Mouse (Mus musculus): ENCODE measurements around the gene Daam1. TPM values are rescaled to one million over a fixed set of nuclear protein-coding genes. Genes with fewer than 3 reads are reported as not detected.
A peak's percentile ranks its signal among the peaks of the same experiment; 100 is the strongest.

Daam1 gene
- polyA plus RNA-seq, 1 experiment from 2014 or later, result 15.3 TPM

DNA sequence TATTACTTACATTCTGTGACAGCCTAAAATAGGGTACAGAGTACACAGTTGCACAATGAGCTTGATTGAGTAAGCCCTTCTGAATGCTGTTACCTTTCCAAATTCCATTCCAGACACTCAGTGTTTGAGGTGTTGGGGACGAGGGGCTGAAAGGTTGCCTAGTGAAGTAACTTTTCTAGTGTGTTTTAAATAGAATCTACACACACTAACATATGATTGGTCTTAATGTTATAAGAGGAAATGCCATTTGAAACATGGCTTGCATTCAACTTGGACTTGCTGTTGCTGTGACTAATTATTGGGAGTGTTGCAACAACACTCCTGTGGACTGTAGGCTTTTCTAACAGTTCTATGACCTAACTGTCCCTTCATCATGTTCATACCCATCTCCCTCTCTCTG, 105.8 kb downstream of the Daam1 start:
- H3K27ac ChIP-seq (ENCODE audit: low read depth), result no peak overlapping the region
- DNase-seq (peak; percentile 75), ATAC-seq (ENCODE audit: insufficient read depth) (peak; percentile 76)
- no peak overlapping the region for H3K4me3 ChIP-seq (ENCODE audit: low read depth, low read length)
- no peak overlapping the region for H3K9ac ChIP-seq
- H3K27me3 ChIP-seq (ENCODE audit: insufficient read depth, low read length), result no peaks in the 10 kb centered on the region
- no peak for TF ChIP-seq CTCF (IDR thresholded peaks at IDR 0.05; ENCODE audit: low read depth)
- H3K4me1 ChIP-seq (ENCODE audit: insufficient read depth), result peaks cover 7% of the 10 kb centered on the region; the same call in 1 of the 2 replicates
- 50% methylated on average over 1 of the region's 1 CpGs for WGBS
- no peaks in the 10 kb centered on the region for H3K9me3 ChIP-seq (ENCODE audit: low read depth, low read length)
- H3K4me2 ChIP-seq, result no peak overlapping the region
- H3K36me3 ChIP-seq (ENCODE audit: insufficient read depth), result peaks cover 8% of the 10 kb centered on the region; the same call in 1 of the 2 replicates

DNA sequence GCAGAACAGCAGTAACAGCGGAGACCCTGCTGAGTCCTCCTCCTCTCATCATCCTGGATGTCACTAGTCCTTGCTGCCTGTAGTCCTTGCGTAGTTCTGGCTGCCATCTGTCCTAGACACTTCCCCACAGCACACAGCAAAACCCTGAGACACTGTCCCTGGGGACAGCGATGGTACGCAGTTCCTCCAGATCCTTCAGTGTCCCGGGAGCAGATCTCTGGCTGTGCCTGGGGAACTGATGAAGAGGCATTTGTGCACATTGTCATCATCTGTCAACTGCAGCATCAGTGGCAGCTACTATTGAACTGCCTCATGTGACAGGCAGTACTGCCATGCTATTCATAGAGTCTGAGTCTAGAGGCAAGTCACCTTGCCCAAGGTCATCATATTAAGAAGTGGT, 107.6 kb downstream of the Daam1 start:
- Histone ChIP-seq H3K27me3 (ENCODE audit: insufficient read depth, low read length) (no peaks in the 10 kb centered on the region), H3K36me3 (ENCODE audit: insufficient read depth) (peaks cover 12% of the 10 kb centered on the region), H3K27ac (ENCODE audit: low read depth) (no peak overlapping the region; the same call in 1 of the 2 replicates), H3K4me2 (no peak overlapping the region), H3K4me1 (ENCODE audit: insufficient read depth) (peaks cover 5% of the 10 kb centered on the region; the same call in 1 of the 2 replicates), H3K4me3 (ENCODE audit: low read depth, low read length) (no peak overlapping the region), H3K9me3 (ENCODE audit: low read depth, low read length) (no peaks in the 10 kb centered on the region), H3K9ac (no peak overlapping the region)
- TF ChIP-seq CTCF (IDR thresholded peaks at IDR 0.05; ENCODE audit: low read depth), result no peak
- ATAC-seq (ENCODE audit: insufficient read depth) (no peak), DNase-seq (no peak)
- 82% methylated on average over 5 of the region's 5 CpGs for WGBS

DNA sequence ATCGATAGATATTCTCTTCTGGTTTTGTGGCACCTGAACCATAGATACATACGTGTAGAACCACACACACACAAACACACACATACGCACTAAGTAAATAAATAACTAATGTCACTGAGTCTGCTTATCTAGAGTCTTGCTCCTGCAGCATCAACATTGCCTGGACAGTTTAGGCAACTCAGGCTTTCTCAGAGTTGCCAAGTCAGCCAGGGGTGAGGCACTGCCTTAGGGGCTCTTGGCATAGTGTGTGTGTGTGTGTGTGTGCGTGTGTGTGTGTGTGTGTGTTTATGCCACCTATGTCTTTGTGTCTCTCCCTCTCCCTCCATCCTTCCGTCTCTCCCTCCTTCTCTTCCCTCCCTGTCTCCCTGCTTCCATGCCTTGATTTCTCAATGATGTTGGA, 110.4 kb downstream of the Daam1 start:
- Histone ChIP-seq H3K9me3 (ENCODE audit: low read depth, low read length) (no peaks in the 10 kb centered on the region), H3K9ac (no peak overlapping the region), H3K4me1 (ENCODE audit: insufficient read depth) (no peaks in the 10 kb centered on the region; the same call in 1 of the 2 replicates), H3K4me2 (no peak overlapping the region), H3K27me3 (ENCODE audit: insufficient read depth, low read length) (no peaks in the 10 kb centered on the region), H3K27ac (ENCODE audit: low read depth) (no peak overlapping the region), H3K36me3 (ENCODE audit: insufficient read depth) (peaks cover 37% of the 10 kb centered on the region), H3K4me3 (ENCODE audit: low read depth, low read length) (no peak overlapping the region)
- DNase-seq, result no peak
- WGBS, result 94% methylated on average over 5 of the region's 5 CpGs
- no peak for ATAC-seq (ENCODE audit: insufficient read depth)
- TF ChIP-seq CTCF (IDR thresholded peaks at IDR 0.05; ENCODE audit: low read depth), result no peak

DNA sequence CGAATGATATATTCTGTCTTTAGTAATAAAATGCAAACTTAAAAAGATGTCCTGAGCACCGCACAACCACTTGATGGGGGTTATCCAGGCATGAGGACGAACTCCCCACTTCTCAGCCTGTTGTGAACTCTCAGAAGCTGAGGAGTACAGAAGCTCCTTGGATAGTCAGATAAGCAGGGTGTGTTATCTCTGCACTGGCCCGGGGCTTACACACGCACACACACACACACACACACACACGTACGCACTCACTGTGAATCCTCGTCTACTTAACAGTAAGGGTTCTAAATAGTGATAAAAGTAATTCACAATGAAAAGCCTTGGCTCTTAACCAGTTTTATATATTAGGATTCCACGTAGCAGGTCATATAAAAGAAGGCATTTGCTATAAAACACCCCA, 112.2 kb downstream of the Daam1 start:
- 84% methylated on average over 9 of the region's 9 CpGs for WGBS
- no peak overlapping the region for H3K9ac ChIP-seq
- H3K27ac ChIP-seq (ENCODE audit: low read depth), result no peak overlapping the region
- H3K4me1 ChIP-seq (ENCODE audit: insufficient read depth), result no peaks in the 10 kb centered on the region
- no peaks in the 10 kb centered on the region for H3K9me3 ChIP-seq (ENCODE audit: low read depth, low read length)
- ATAC-seq (ENCODE audit: insufficient read depth) (no peak), DNase-seq (no peak)
- H3K4me3 ChIP-seq (ENCODE audit: low read depth, low read length), result no peak overlapping the region
- H3K36me3 ChIP-seq (ENCODE audit: insufficient read depth), result peaks cover 52% of the 10 kb centered on the region
- no peaks in the 10 kb centered on the region for H3K27me3 ChIP-seq (ENCODE audit: insufficient read depth, low read length)
- TF ChIP-seq CTCF (IDR thresholded peaks at IDR 0.05; ENCODE audit: low read depth), result no peak
- no peak overlapping the region for H3K4me2 ChIP-seq

DNA sequence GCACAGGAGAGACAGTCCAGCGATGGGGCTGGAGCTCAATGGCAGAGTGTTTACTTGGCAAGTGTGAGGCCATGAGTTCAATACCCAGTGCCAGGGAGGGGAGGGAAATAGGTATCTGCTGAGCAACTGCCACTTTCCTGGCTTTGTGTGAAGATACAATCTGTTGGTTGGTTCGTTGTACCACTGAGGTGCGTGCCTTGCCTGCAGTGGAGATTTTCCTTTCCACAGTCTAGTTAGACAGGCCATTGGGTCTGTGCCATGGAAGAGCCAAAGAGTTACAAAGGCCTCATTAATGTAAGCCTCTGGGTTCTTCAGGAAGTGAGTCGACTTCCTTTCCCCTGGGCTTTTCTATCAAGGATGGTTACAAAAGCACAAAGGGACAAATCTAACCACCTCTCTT, 112.8 kb downstream of the Daam1 start:
- no peaks in the 10 kb centered on the region for H3K9me3 ChIP-seq (ENCODE audit: low read depth, low read length)
- H3K27me3 ChIP-seq (ENCODE audit: insufficient read depth, low read length), result no peaks in the 10 kb centered on the region
- no peak overlapping the region for H3K4me2 ChIP-seq
- H3K36me3 ChIP-seq (ENCODE audit: insufficient read depth), result peaks cover 57% of the 10 kb centered on the region
- DNase-seq (no peak), ATAC-seq (ENCODE audit: insufficient read depth) (no peak)
- WGBS, result 80% methylated on average over 4 of the region's 4 CpGs
- no peak overlapping the region for H3K9ac ChIP-seq
- no peak overlapping the region for H3K4me3 ChIP-seq (ENCODE audit: low read depth, low read length)
- no peak for TF ChIP-seq CTCF (IDR thresholded peaks at IDR 0.05; ENCODE audit: low read depth)
- no peak overlapping the region for H3K27ac ChIP-seq (ENCODE audit: low read depth)
- no peaks in the 10 kb centered on the region for H3K4me1 ChIP-seq (ENCODE audit: insufficient read depth)

DNA sequence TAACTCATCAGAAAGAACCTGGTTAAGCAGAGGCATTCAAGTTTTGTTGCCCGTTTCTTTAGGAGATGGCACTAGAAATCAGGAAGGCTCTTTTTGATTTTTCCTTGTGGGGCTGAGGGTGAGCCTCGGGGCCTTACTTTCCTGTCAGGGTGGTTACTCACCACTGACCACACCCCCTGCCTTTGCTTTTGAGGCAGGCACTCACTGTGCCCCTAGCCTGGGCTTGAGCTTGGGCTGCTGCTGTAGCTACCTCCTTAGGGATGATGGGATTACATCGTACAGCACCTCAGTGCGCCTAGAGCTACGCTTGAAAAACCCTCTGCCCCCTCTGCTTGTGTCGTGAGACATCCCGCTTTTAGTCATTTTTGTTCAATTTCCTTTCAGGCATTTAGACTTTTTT, 115.0 kb downstream of the Daam1 start:
- H3K27me3 ChIP-seq (ENCODE audit: insufficient read depth, low read length), result no peaks in the 10 kb centered on the region
- H3K4me1 ChIP-seq (ENCODE audit: insufficient read depth), result no peaks in the 10 kb centered on the region
- H3K27ac ChIP-seq (ENCODE audit: low read depth), result no peak overlapping the region
- WGBS, result 78% methylated on average over 7 of the region's 7 CpGs
- no peak for TF ChIP-seq CTCF (IDR thresholded peaks at IDR 0.05; ENCODE audit: low read depth)
- H3K9me3 ChIP-seq (ENCODE audit: low read depth, low read length), result no peaks in the 10 kb centered on the region
- ATAC-seq (ENCODE audit: insufficient read depth), result no peak
- H3K36me3 ChIP-seq (ENCODE audit: insufficient read depth), result peaks cover 56% of the 10 kb centered on the region
- DNase-seq, result no peak
- no peak overlapping the region for H3K9ac ChIP-seq
- no peak overlapping the region for H3K4me2 ChIP-seq
- H3K4me3 ChIP-seq (ENCODE audit: low read depth, low read length), result no peak overlapping the region

DNA sequence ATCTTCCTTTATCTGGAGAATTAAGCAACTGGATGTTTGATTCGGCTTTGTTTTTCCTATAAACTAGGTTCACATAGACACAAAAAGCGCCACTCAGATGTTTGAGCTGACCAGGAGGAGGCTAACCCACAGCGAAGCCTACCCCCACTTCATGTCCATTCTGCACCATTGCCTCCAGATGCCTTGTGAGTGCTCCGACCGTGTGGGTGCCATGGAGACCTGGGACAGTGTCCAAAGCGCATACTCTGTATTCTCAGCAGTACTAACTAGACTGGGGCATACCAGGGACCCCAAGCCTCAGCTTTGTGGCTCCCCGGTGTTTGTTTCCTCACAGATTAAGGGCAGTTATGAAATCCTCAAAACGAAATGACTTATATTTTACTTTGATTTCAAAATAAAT, 115.6 kb downstream of the Daam1 start:
- Histone ChIP-seq H3K4me1 (ENCODE audit: insufficient read depth) (no peaks in the 10 kb centered on the region), H3K4me2 (no peak overlapping the region), H3K36me3 (ENCODE audit: insufficient read depth) (peaks cover 59% of the 10 kb centered on the region), H3K9ac (no peak overlapping the region), H3K9me3 (ENCODE audit: low read depth, low read length) (no peaks in the 10 kb centered on the region), H3K4me3 (ENCODE audit: low read depth, low read length) (no peak overlapping the region), H3K27me3 (ENCODE audit: insufficient read depth, low read length) (no peaks in the 10 kb centered on the region), H3K27ac (ENCODE audit: low read depth) (no peak overlapping the region)
- WGBS, result 85% methylated on average over 8 of the region's 8 CpGs
- ATAC-seq (ENCODE audit: insufficient read depth), result no peak
- no peak for DNase-seq
- no peak for TF ChIP-seq CTCF (IDR thresholded peaks at IDR 0.05; ENCODE audit: low read depth)

DNA sequence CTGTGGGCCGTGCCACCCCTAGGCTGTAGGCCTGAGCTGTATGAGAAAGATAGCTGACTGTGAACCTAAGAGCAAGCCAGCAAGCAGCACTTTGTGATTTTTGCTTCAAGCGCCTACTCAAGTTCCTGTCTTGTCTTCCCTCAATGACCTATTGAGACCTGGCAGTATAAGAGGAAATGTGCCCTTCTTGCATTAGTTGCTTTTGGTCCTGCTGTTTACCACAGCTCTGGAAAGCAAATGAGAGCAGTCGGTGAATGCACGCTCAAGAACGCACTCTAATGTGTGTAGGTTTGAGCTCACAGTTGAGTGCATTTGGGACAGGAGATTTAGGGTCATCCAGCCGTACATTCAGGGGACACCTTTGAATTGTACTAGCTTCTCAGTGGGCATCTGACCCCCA, 118.1 kb downstream of the Daam1 start:
- Histone ChIP-seq H3K9me3 (ENCODE audit: low read depth, low read length) (no peaks in the 10 kb centered on the region), H3K9ac (no peak overlapping the region), H3K27me3 (ENCODE audit: insufficient read depth, low read length) (no peaks in the 10 kb centered on the region), H3K4me2 (no peak overlapping the region), H3K4me3 (ENCODE audit: low read depth, low read length) (no peak overlapping the region), H3K4me1 (ENCODE audit: insufficient read depth) (no peaks in the 10 kb centered on the region), H3K36me3 (ENCODE audit: insufficient read depth) (peaks cover 62% of the 10 kb centered on the region), H3K27ac (ENCODE audit: low read depth) (no peak overlapping the region)
- no peak for ATAC-seq (ENCODE audit: insufficient read depth)
- WGBS, result 93% methylated on average over 6 of the region's 6 CpGs
- no peak for TF ChIP-seq CTCF (IDR thresholded peaks at IDR 0.05; ENCODE audit: low read depth)
- DNase-seq, result no peak

Data from lung, embryonic 14.5 days (tissue).